Mouse (Mus musculus): ENCODE measurements around the gene Fdxr.

- TF ChIP-seq CTCF (IDR thresholded peaks at IDR 0.05; ENCODE audit: insufficient read depth, low read depth, low read length) (no peak), POLR2A (IDR thresholded peaks at IDR 0.05; ENCODE audit: insufficient read depth, low read depth, low read length) (no peak)
These were observed 40.4 kb upstream of the Fdxr start for GRCm38 (mm10) chr11:115317204-115317603.

All from olfactory bulb, adult 2 months (tissue).